Mouse (Mus musculus) erythroid progenitor cell, adult 5-6 weeks (primary cell): ENCODE results near the gene Braf. TPM values are rescaled to one million over a fixed set of nuclear protein-coding genes. Genes with fewer than 3 reads are reported as not detected.
A peak's percentile ranks its signal among the peaks of the same experiment; 100 is the strongest.

ENCODE experiments used
- ATAC-seq: replicated peaks from 2 replicates; pipeline ENCODE4 v1.8.0; 2016; ENCODE audit warnings: moderate number of reproducible peaks, mild to moderate bottlenecking, moderate TSS enrichment, inconsistent platforms; ENCODE audit not compliant: poor library complexity, low FRiP score, severe bottlenecking
- total RNA-seq, 2 experiments: library from RNA; stranded (forward) in 1 of 2; stranded (reverse) in 1 of 2; fragments of 150-400 nt in 1 of 2; fragments of 186-747, 209-891 nt in 1 of 2; gene quantifications; 2 replicates each; pipeline versions ENCODE4 v1.2.3 to v1.2.4; 2015 to 2017; ENCODE audit warnings: low replicate concordance in 2 of 2

The Braf gene
- total RNA-seq, 2 experiments from 2014 or later, result 8.2 to 24.3 TPM

- ATAC-seq, result peak; percentile 87
Observed at GRCm38 (mm10) chr6:39562166-39563015, 162.9 kb downstream of the Braf start.

- no peak for ATAC-seq
Observed at GRCm38 (mm10) chr6:39559276-39559939, 165.9 kb downstream of the Braf start.

GRCm38 (mm10) chr6:39557723-39558261 is 167.5 kb downstream of the Braf start, which contains the start of gene Dennd2a:
Gene Dennd2a (minus strand): TSS chr6:39557867.
- no peak for ATAC-seq

GRCm38 (mm10) chr6:39556900-39557659 is 168.2 kb downstream of the Braf start:
- ATAC-seq, result no peak

- ATAC-seq, result no peak
Observed at GRCm38 (mm10) chr6:39555648-39555945, 169.7 kb downstream of the Braf start.

DNA sequence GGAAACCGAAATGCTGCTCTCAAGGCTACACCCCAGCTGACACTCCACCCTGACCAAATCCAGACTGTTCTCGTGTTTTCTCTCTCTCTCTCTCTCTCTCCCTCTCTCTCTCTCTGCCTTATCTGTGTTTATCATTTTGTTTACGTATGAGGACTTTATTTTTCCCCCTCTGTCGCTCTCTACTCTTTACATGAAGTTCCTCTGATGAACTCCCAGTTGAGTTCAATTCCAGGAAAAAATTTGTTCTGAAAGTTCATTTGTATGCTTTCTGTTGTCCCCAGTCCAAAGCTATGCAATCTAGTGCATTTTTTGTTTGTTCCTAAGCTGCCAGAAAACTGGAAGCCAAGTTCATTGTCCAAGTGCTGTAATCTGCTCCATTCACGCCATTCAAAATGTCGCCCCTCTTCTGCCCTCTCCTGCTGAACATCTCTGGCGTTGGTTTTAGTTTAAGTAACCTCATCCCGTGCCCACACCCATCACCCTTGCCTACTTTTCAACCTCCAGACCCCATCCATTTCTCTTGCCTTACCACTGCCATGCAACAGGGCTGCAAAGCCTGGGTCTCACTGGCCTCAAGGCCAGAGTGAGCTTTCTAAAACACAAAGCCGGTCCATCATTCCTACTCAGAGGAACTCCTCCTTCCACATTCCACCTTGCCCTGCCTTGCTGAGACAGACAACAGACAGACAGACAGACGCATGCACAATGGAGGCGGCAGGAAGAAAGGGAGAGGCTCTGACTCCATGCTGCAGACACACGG is 170.2 kb downstream of the Braf start:
- no peak for ATAC-seq

Other genes starting within 250 kb of the Braf start
- 1.3 TPM in 1 of 2 replicates, not detected in the other for gene Dennd2a, start 167.6 kb downstream of the Braf start, total RNA-seq (2015; ENCODE audit: low replicate concordance)
- gene Dennd2a, start 167.6 kb downstream of the Braf start, total RNA-seq (2017; ENCODE audit: low replicate concordance), result 0.53 TPM in 1 of 2 replicates, not detected in the other
- 9.7 TPM in 1 of 2 replicates, not detected in the other for gene Adck2, start 151.6 kb downstream of the Braf start, total RNA-seq (2015; ENCODE audit: low replicate concordance)
- 0.76 and 1.4 TPM in 2 replicates for gene Adck2, start 151.6 kb downstream of the Braf start, total RNA-seq (2017; ENCODE audit: low replicate concordance)
- gene Gm42420, start 139.7 kb downstream of the Braf start, total RNA-seq (2015; ENCODE audit: low replicate concordance), result not detected in 2 replicates
- gene Gm42420, start 139.7 kb downstream of the Braf start, total RNA-seq (2017; ENCODE audit: low replicate concordance), result not detected in 2 replicates
- gene Ndufb2, start 132.9 kb downstream of the Braf start, total RNA-seq (2015; ENCODE audit: low replicate concordance), result 14.7 and 16.2 TPM in 2 replicates
- gene Ndufb2, start 132.9 kb downstream of the Braf start, total RNA-seq (2017; ENCODE audit: low replicate concordance), result 10.5 and 24.9 TPM in 2 replicates
- 17.3 and 49.5 TPM in 2 replicates for gene Mrps33, start 85.5 kb upstream of the Braf start, total RNA-seq (2015; ENCODE audit: low replicate concordance)
- 6.2 and 18.6 TPM in 2 replicates for gene Mrps33, start 85.5 kb upstream of the Braf start, total RNA-seq (2017; ENCODE audit: low replicate concordance)
- gene Tmem178b, start 147.8 kb upstream of the Braf start, total RNA-seq (2015; ENCODE audit: low replicate concordance), result not detected in 2 replicates
- not detected in 2 replicates for gene Tmem178b, start 147.8 kb upstream of the Braf start, total RNA-seq (2017; ENCODE audit: low replicate concordance)